Mouse (Mus musculus): Measurements from ENCODE around the gene Ttyh3. TPM values are rescaled to one million over a fixed set of nuclear protein-coding genes. Genes with fewer than 3 reads are reported as not detected.

Ttyh3 gene
- polyA plus RNA-seq, 1 experiment from 2014 or later = 16.3 TPM

GRCm38 (mm10) chr5:140659607-140660272 is 10.9 kb upstream of the Ttyh3 start:
- ATAC-seq (replicated peaks; ENCODE audit: extremely low read depth, insufficient read depth, low FRiP score) = no peak
- no peak overlapping the region for H3K9ac ChIP-seq (ENCODE audit: low read length)
- no peak overlapping the region for H3K27ac ChIP-seq (ENCODE audit: low read length)

GRCm38 (mm10) chr5:140654096-140654845 is 5.4 kb upstream of the Ttyh3 start:
- ATAC-seq (replicated peaks; ENCODE audit: extremely low read depth, insufficient read depth, low FRiP score) = no peak
- Histone ChIP-seq H3K36me3 (ENCODE audit: control insufficient read depth, insufficient read depth) (no peaks in the 10 kb centered on the region), H3K27ac (ENCODE audit: low read length) (no peak overlapping the region), H3K27me3 (ENCODE audit: control insufficient read depth, insufficient read depth, low read length) (no peaks in the 10 kb centered on the region), H3K9me3 (replicated peaks; ENCODE audit: control insufficient read depth, low read length) (no peaks in the 10 kb centered on the region), H3K4me2 (ENCODE audit: low read depth, low read length) (no peak overlapping the region), H3K4me3 (ENCODE audit: low read length) (no peak overlapping the region), H3K4me1 (ENCODE audit: control insufficient read depth, insufficient read depth, low read length) (peaks cover 14% of the 10 kb centered on the region), H3K9ac (ENCODE audit: low read length) (no peak overlapping the region)
- 75% methylated on average over 15 of the region's 15 CpGs for WGBS

More at GRCm38 (mm10) chr5:140659607-140660272, 10.9 kb upstream of the Ttyh3 start:
- 48% methylated on average over 16 of the region's 16 CpGs for WGBS
- Histone ChIP-seq H3K27me3 (ENCODE audit: control insufficient read depth, insufficient read depth, low read length) (no peaks in the 10 kb centered on the region), H3K36me3 (ENCODE audit: control insufficient read depth, insufficient read depth) (no peaks in the 10 kb centered on the region), H3K4me1 (ENCODE audit: control insufficient read depth, insufficient read depth, low read length) (peaks cover 26% of the 10 kb centered on the region), H3K4me2 (ENCODE audit: low read depth, low read length) (no peak overlapping the region), H3K4me3 (ENCODE audit: low read length) (no peak overlapping the region), H3K9me3 (replicated peaks; ENCODE audit: control insufficient read depth, low read length) (no peaks in the 10 kb centered on the region)

- Histone ChIP-seq H3K27me3 (ENCODE audit: control insufficient read depth, insufficient read depth, low read length) (no peaks in the 10 kb centered on the region), H3K4me2 (ENCODE audit: low read depth, low read length) (no peak overlapping the region), H3K4me1 (ENCODE audit: control insufficient read depth, insufficient read depth, low read length) (peaks cover 16% of the 10 kb centered on the region), H3K4me3 (ENCODE audit: low read length) (no peak overlapping the region), H3K36me3 (ENCODE audit: control insufficient read depth, insufficient read depth) (no peaks in the 10 kb centered on the region), H3K9me3 (replicated peaks; ENCODE audit: control insufficient read depth, low read length) (no peaks in the 10 kb centered on the region), H3K27ac (ENCODE audit: low read length) (peak overlapping the region; percentile 87), H3K9ac (ENCODE audit: low read length) (0 out of 2 replicates have a peak overlapping the region, but pooled peaks have one; percentile 7)
- WGBS = 15% methylated on average over 7 of the region's 7 CpGs
- peak; percentile 38 for ATAC-seq (replicated peaks; ENCODE audit: extremely low read depth, insufficient read depth, low FRiP score)
Observed at GRCm38 (mm10) chr5:140652587-140652986, 3.8 kb upstream of the Ttyh3 start.

- Histone ChIP-seq H3K4me2 (ENCODE audit: low read depth, low read length) (no peak overlapping the region), H3K4me1 (ENCODE audit: control insufficient read depth, insufficient read depth, low read length) (peaks cover 30% of the 10 kb centered on the region), H3K9ac (ENCODE audit: low read length) (no peak overlapping the region), H3K27ac (ENCODE audit: low read length) (no peak overlapping the region), H3K27me3 (ENCODE audit: control insufficient read depth, insufficient read depth, low read length) (no peaks in the 10 kb centered on the region), H3K36me3 (ENCODE audit: control insufficient read depth, insufficient read depth) (no peaks in the 10 kb centered on the region), H3K9me3 (replicated peaks; ENCODE audit: control insufficient read depth, low read length) (no peaks in the 10 kb centered on the region), H3K4me3 (ENCODE audit: low read length) (no peak overlapping the region)
- 78% methylated on average over 11 of the region's 11 CpGs for WGBS
- ATAC-seq (replicated peaks; ENCODE audit: extremely low read depth, insufficient read depth, low FRiP score) = no peak
Observed at GRCm38 (mm10) chr5:140651231-140651630, 2.4 kb upstream of the Ttyh3 start.

GRCm38 (mm10) chr5:140649881-140650414 is 1.1 kb upstream of the Ttyh3 start:
- 71% methylated on average over 7 of the region's 7 CpGs for WGBS
- no peak overlapping the region for H3K27ac ChIP-seq (ENCODE audit: low read length)
- peaks cover 42% of the 10 kb centered on the region for H3K4me1 ChIP-seq (ENCODE audit: control insufficient read depth, insufficient read depth, low read length)
- no peaks in the 10 kb centered on the region for H3K9me3 ChIP-seq (replicated peaks; ENCODE audit: control insufficient read depth, low read length)
- H3K27me3 ChIP-seq (ENCODE audit: control insufficient read depth, insufficient read depth, low read length) = no peaks in the 10 kb centered on the region
- no peak overlapping the region for H3K4me3 ChIP-seq (ENCODE audit: low read length)
- no peaks in the 10 kb centered on the region for H3K36me3 ChIP-seq (ENCODE audit: control insufficient read depth, insufficient read depth)
- H3K4me2 ChIP-seq (ENCODE audit: low read depth, low read length) = no peak overlapping the region
- no peak overlapping the region for H3K9ac ChIP-seq (ENCODE audit: low read length)
- ATAC-seq (replicated peaks; ENCODE audit: extremely low read depth, insufficient read depth, low FRiP score) = no peak

DNA sequence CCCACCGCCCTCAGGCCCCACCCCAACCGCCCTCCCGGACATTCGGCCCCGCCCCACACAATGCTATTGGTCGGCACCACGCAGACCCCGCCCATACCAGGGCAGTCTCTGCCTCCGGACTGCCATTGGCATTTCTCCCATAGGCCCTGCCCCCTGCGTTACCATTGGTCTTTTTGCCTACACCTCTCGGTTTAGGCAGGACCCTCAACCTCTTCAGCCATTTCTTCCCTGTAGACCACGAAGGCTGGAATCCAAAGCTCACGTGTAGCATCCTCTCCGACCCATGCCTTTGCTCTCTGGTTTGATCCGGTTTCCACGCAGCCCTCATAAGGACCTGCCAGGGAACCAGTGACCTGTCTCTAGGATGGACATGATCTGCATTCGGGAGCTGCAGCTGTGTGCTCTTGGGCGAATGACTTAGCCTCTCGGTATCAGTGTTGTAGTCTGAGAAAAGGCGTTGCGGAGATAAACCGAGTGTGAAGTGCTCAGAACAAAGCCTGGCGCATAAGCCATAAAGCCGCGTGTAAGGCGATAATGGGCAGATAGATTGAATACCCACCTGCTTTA is 353 bp upstream of the Ttyh3 start:
- H3K4me2 ChIP-seq (ENCODE audit: low read depth, low read length) = peak overlapping the region; percentile 88
- H3K27ac ChIP-seq (ENCODE audit: low read length) = peak overlapping the region; percentile 22; the same call in 1 of the 2 replicates
- 4% methylated on average over 26 of the region's 26 CpGs for WGBS
- H3K9me3 ChIP-seq (replicated peaks; ENCODE audit: control insufficient read depth, low read length) = no peaks in the 10 kb centered on the region
- H3K4me1 ChIP-seq (ENCODE audit: control insufficient read depth, insufficient read depth, low read length) = peaks cover 48% of the 10 kb centered on the region
- peak overlapping the region; percentile 37 for H3K9ac ChIP-seq (ENCODE audit: low read length)
- no peaks in the 10 kb centered on the region for H3K36me3 ChIP-seq (ENCODE audit: control insufficient read depth, insufficient read depth)
- H3K4me3 ChIP-seq (ENCODE audit: low read length) = peak overlapping the region; percentile 94
- peak; percentile 91 for ATAC-seq (replicated peaks; ENCODE audit: extremely low read depth, insufficient read depth, low FRiP score)
- H3K27me3 ChIP-seq (ENCODE audit: control insufficient read depth, insufficient read depth, low read length) = no peaks in the 10 kb centered on the region

GRCm38 (mm10) chr5:140647821-140648518 is 861 bp downstream of the Ttyh3 start:
- peaks cover 3% of the 10 kb centered on the region; the same call in 1 of the 2 replicates for H3K36me3 ChIP-seq (ENCODE audit: control insufficient read depth, insufficient read depth)
- peak overlapping the region; percentile 99 for H3K9ac ChIP-seq (ENCODE audit: low read length)
- peaks cover 46% of the 10 kb centered on the region for H3K4me1 ChIP-seq (ENCODE audit: control insufficient read depth, insufficient read depth, low read length)
- ATAC-seq (replicated peaks; ENCODE audit: extremely low read depth, insufficient read depth, low FRiP score) = peak; percentile 3; the same call in 1 of the 2 replicates
- H3K27ac ChIP-seq (ENCODE audit: low read length) = peak overlapping the region; percentile 90
- H3K4me3 ChIP-seq (ENCODE audit: low read length) = peak overlapping the region; percentile 94
- H3K9me3 ChIP-seq (replicated peaks; ENCODE audit: control insufficient read depth, low read length) = no peaks in the 10 kb centered on the region
- no peaks in the 10 kb centered on the region for H3K27me3 ChIP-seq (ENCODE audit: control insufficient read depth, insufficient read depth, low read length)
- WGBS = 2% methylated on average over 13 of the region's 13 CpGs
- peak overlapping the region; percentile 93 for H3K4me2 ChIP-seq (ENCODE audit: low read depth, low read length)

DNA sequence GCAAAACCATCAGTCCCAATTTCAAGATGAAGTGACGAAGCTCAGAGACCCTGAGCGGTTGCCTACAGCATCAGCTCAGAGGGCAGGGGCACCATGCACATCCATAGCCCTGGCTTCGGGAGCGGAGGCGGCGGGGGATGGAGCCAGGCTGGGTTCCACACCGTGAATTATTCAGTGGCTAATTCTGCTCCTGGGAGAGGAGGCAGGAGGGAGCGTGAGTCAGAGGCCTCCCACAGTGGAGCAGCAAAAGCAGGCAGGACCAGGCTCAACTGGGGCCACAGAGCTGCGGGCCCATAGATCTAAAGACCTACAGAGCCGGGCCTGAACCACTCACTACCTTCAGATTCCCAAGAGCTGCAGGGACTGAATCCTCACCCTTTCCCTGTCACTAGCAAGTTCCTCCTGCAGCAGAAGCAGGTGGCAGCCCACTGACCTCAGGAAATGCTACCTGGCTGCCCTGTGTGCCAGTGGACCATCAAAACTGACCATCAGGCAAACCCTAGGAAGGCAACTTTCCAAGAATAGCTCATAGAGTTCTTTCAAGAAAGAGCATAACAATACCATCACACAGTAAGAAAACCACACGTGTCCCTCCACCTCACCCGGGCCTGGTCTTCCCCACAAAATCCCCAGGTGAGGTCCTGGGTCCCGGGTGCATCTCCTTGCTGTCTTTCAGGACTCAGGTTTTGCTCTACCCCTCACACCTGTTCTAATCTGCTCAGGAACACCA is 1.6 kb downstream of the Ttyh3 start:
- no peaks in the 10 kb centered on the region for H3K9me3 ChIP-seq (replicated peaks; ENCODE audit: control insufficient read depth, low read length)
- 60% methylated on average over 13 of the region's 13 CpGs for WGBS
- peak overlapping the region; percentile 94 for H3K4me3 ChIP-seq (ENCODE audit: low read length)
- H3K4me1 ChIP-seq (ENCODE audit: control insufficient read depth, insufficient read depth, low read length) = peaks cover 42% of the 10 kb centered on the region
- peaks cover 3% of the 10 kb centered on the region; the same call in 1 of the 2 replicates for H3K36me3 ChIP-seq (ENCODE audit: control insufficient read depth, insufficient read depth)
- H3K9ac ChIP-seq (ENCODE audit: low read length) = peak overlapping the region; percentile 99
- H3K27ac ChIP-seq (ENCODE audit: low read length) = peak overlapping the region; percentile 90
- ATAC-seq (replicated peaks; ENCODE audit: extremely low read depth, insufficient read depth, low FRiP score) = no peak
- no peaks in the 10 kb centered on the region for H3K27me3 ChIP-seq (ENCODE audit: control insufficient read depth, insufficient read depth, low read length)
- H3K4me2 ChIP-seq (ENCODE audit: low read depth, low read length) = peak overlapping the region; percentile 93
